Mouse (Mus musculus) adipocyte (in vitro differentiated cells): Measurements from ENCODE around the gene Rere.
"Not testable (repeated sequence)": the region's sequence is repeated elsewhere in the genome, so short reads cannot be mapped to it uniquely, and the experiment has no call there.

Source experiments
- DNase-seq: peaks from one replicate; pipeline ENCODE4 v3.0.0-alpha.2; 2016; ENCODE audit warnings: low spot score

Rere gene

DNA sequence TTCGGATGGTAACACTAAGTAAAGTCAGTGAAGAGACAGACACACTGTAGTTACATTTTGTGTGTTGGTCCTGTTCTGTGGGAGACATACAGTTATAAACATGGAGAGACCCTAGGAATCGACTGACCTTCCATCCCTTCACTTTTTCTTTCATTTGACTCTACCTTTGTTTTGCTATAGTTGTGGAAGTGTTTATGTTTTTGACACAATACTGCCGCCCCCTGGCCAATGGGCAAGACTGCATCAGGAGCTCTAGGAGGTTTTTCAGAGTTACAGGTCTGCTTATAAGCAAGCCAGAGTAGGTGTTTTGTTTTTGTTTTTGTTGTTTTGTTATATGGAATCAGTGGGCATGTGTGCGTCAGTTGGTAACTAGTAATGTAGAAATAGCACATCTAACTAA is 184.3 kb downstream of the Rere start:
- DNase-seq: peak; percentile 85

GRCm38 (mm10) chr4:150469274-150469673 is 187.8 kb downstream of the Rere start:
- no peak for DNase-seq

DNA sequence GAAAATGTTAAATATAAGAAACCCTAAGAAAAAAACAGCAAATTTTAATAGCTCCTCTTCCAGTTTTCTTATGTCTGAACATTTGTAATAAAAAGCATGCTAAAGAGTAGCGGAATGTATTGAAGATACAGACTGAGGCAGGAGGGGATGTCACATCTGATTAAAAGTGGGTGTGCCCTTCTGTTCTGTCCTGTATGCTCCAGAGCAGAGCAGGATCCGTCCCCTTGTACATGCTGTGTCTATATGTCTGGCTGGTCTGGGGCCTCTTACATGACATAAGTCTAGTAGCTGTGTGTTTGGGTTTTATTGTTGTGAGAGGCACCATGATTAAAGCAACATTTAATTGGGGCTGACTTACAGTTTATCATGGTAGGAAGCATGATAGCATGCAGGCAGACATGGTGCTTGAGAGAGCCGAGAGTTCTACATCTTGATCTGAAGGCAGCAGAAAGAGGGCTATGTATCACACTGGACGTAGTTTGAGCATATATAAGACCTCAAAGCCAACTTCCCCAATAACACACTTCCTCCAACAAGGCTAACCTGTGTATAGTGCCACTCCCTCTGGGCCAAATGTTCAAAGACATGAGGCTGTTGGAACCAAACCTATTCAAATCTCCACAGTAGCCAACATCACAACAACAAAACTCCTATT is 189.4 kb downstream of the Rere start:
- no peak for DNase-seq

DNA sequence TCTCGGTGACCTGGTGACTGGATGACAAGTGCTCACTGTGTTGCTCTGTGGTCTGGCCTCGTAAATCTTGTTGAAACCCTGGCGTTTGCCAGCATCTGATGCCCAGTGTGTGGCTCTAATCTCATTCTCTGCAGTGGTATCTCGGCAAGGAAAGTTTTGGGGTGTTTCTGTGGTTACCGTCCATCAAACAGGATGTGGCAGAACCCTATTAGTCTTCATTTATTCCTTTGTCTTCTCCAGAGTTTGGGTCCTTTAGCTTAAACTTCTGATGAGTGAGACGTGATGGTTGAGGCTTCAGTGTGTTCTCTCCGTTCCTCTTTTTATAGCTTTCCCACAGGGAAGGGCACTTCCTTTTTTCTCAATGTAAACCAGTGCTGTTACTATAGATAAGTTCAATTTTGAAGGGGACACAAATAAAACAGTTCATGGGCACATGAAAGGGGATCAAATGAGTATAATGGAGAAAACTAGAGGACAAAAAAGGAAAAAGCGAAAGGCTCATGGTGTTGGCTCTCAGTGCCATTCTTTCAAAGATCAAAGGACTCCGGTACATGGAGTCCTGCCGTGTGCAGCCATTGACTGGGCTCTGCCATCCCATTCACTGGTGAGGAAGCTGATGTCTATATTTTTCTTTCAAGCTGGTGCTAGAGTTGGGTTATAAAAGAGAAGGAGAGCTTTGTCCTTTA is 191.4 kb downstream of the Rere start:
- DNase-seq: no peak

DNA sequence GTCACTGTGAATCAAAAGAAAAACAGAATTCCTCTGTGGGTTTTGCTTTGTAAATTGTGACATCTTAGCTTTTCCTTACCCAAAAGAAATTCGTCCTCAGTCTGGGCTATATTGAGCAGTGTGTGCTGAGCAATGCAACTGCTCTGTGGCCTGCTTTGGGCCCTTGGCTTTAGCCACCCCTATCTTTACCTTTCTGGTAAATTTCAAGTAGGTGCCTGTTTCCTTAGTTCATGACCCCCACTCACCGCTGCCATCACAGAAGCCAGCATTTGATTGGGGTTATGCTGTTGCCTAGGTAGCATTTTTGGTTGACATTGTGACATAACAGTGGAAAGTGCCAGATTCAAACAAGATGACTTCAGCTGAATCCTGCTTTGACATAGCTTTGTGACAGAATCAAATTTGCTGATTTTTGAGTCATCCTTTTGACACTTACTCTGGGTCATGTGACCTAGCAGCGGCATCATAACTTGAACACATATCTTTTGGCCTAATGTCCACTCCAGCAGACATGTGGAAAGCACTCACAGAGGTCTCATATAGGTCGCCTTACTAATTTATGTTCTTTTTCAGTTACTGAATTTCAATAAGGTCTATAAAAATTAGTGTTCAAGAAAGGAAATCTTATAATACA is 192.1 kb downstream of the Rere start:
- no peak for DNase-seq

DNA sequence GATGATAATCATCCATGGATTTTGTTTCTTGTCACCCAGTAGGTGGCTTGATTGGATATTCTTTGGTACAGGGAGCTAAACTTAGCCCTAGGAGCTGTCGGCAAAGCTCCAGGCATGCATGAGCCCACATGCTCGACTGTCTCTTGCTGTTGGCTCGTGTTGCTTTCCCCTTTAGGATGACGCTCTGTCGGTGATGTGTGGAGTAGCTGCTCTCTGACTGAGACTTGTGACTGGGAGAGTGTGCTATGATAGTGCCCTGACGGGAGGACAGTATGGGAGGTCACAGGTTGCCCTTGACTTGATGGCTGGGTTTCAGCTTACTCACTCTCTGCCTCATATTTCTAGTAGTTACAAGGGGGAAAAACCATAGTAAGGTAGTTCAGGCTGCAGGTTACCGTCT is 192.6 kb downstream of the Rere start:
- no peak for DNase-seq

GRCm38 (mm10) chr4:150476258-150476657 is 194.8 kb downstream of the Rere start:
- DNase-seq: no peak

DNA sequence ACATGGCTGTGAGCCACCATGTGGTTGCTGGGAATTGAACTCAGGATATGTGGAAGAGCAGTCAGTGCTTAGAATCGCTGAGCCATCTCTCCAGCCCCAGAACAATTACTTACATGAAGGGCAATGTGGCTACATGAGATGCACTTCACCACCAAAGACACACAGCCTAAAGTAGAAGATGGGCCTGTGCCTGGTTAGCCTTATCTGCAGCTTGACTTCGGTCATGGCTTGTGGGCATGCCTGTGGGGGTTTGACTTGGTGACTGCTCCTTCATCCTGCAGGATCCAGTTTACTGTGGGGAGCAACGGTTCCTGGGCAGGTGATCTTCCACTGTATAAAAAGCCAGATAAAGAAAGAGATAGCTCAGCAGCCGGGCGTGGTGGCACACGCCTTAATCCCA is 196.6 kb downstream of the Rere start:
- no peak for DNase-seq

DNA sequence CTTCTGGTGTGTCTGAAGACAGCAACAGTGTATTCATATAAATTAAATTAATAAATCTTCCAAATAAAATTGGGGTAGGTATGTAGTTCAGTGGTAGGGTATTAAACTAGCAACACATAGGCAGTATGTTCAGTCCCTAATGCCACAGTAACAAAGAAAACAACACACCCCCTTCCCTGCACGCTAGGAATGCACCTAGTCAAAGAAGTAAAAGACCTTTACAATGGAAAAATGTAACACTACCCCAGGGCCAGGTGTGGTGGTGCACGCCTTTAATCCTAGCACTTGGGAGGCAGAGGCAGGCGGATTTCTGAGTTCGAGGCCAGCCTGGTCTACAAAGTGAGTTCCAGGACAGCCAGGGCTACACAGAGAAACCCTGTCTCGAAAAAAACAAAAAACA is 201.6 kb downstream of the Rere start:
- DNase-seq: not testable (repeated sequence)

GRCm38 (mm10) chr4:150486097-150486496 is 204.7 kb downstream of the Rere start:
- DNase-seq: peak; percentile 9

DNA sequence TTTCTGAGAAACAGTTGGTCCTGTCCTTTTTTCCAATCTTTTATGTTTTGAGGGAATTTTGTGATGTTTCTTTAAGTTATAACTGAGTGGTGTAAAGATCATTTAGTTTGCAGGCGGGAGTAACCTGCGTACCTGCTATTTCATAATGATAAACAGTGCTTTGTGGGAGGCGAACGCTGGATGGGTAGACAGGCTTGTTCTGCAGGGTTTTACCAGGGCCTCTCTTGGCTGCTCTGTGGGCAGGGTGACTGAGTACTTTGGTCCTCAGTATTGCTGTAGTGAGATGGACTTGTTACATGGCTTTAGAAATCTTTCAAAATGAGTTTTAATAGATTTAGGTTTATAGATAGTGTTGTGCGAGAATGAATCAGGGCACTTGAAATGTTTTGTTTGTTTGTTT is 205.7 kb downstream of the Rere start:
- no peak for DNase-seq

DNA sequence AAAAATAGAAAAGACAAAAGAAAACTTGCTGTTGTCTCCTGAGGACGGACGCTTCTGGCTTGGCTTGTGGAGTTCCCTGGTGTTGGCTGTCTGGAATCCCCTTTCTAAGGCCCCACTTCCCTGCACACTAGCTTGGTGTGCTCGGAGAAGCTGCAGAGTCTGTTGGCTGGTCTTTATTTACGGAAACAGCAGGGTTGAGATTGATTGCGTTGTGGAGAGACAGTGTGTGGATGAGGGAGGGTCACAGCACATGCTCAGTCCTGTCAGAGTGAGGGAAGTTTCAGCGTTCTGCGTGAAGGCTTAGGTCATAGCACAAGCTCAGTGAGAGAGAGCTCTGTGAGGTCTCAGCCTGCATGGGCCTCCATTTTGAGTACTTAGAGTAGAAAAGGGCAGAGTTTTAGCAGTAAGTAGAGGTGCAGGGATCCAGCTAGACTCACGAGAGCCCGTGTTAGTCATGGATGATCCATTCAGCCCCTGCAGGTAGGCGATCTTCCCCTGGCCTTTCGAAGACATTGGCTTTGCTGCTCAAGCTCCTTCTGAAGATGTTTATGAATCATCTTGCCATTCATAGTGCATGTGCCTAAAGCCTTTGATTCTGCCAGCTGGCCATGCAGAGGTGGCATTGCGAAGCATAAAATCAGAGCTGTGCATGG is 206.8 kb downstream of the Rere start:
- DNase-seq: peak; percentile 65

- DNase-seq: no peak
Observed at GRCm38 (mm10) chr4:150488767-150489166, 207.3 kb downstream of the Rere start.

- DNase-seq: no peak
Observed at GRCm38 (mm10) chr4:150490050-150490449, 208.6 kb downstream of the Rere start.

DNA sequence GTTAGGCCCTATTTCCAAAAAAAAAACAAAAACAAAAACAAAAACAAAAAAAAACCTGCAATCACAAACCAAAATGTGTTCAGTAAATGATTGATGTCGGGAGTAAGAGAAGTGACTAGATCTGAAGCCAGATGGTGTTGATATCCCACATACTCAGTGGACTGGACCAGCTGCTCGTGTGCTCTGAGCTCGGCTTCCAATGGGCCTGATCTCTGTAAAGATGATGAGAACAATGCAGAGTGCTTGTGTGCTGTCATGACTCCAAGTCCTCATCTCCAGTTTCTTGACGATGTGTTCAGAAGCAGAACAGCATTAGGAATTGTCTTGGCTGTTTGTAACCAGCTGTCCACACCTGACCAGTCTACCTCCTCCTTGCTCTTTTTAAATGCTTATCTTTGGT is 210.3 kb downstream of the Rere start:
- no peak for DNase-seq

GRCm38 (mm10) chr4:150493258-150493937 is 212.0 kb downstream of the Rere start:
- no peak for DNase-seq

DNA sequence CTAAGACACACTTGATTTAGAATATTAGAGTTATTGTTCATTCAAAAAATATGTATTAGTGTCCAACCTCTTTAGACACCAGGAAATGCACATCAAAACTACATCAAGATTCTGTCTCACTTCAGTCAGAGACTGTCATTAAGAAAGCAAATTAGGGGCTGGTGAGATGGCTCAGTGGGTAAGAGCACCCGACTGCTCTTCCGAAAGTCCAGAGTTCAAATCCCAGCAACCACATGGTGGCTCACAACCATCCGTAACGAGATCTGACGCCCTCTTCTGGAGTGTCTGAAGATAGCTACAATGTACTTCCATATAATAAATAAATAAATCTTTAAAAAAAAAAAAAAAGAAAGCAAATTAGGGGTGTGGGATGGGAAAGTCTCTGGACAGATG is 212.5 kb downstream of the Rere start:
- not testable (repeated sequence) for DNase-seq

DNA sequence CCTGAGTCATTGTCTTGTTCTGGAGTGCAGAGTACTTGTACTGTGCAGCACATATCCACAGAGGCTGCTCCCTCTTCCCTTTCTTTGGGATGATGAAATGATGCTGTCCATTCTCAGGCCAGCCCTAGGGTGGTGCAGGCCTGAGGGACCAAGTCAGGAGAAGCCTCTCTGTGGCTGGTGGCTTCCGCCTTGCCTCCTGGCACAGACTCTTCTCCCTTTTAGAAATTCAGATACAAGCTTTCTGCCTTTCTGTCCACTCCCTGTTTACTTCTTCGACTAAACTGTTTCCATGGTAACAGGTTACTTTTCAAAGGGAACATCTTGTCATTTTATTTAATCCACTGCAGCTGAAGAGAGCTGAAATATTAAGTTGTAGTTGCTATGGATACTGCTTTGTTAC is 214.1 kb downstream of the Rere start:
- no peak for DNase-seq

DNA sequence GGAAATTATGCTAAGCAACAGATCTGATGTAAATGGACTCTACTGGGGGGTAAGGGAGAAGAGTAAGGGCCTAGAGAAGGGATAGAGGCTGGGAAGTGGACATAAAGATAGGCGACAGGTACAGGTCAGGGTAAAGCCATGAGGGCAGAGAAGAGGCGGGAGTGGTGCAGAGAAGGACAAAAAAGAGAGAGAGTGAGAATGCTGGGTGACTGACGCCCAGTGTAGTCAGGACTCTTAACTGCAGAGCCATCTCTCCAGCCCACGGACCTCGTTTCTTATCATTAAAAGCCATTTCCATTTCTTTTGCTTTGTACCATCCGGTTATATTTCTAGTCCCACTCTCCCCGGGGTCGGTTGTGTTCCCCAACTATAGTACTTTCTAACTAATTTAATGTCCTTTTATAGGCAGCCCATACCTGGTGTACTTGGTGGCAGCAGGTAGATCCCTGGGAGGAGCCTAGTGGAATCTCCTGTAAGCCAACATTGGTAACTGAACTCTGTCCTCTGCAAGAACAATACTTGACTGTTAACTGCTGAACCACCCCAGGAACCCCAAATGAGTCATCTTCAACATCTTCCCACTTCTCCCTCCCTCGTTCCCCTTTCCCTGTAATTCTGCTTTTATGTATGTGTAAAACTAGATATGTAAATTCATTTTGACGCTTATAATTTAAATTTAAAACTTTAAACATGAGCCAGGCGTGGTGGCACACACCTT is 223.0 kb downstream of the Rere start:
- DNase-seq: no peak

DNA sequence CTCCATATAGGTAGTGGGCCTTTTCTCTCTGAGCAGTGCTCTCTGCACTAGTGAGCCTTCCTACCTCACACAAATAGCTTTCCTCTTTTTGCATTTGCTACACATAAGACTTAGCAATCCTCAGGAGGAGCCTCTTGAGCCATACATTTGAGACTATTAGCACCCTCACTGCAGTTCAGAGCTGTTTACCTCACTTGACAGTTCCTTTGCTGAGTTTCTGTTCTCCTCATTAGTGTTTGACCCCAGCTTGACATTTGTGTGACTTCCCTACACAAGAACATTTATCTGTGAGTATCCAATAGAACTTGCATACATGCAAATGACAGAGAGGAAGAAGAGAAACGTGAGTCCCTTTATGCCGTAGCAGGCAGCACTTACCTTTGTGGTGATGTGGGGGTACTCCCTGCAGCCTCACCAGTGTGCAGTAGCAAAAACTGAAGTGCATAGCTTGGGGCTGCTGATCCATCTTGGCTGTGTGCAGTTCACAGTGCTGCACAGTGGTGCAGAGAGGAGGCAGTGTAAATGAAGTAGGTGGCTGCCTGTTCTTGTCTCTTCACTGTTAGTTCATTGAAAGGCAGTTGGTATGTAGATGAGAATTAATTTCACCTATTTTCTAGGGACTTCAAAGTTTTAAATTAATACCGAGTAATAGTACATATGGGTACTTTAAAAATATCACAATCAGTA is 227.7 kb downstream of the Rere start:
- DNase-seq: no peak

DNA sequence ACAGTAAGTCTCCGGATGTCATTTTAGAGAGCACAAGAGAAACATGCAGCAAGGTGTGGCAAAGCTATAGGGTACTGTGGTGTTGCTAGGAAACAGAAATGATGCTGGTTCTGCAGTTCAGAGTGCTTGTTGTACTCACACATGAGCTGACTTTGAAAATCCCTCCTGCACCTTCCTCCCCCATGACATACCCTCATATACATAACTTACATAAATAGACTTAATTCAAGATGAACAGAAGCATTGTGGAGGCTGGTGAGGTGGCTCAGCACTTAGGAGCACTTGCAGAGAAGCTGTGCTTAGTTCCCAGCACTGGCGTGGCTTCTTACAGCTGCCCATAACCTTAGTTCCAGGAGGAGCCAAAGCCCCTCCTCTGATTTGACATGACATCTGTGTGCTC is 228.6 kb downstream of the Rere start:
- DNase-seq: no peak
